Mouse (Mus musculus) CD4-positive helper T cell, adult 2 months (primary cell): ENCODE measurements around the gene Dcn.

ENCODE experiments used
- DNase-seq: peaks from one replicate; pipeline ENCODE4 v3.0.0-alpha.2; 2012; ENCODE audit warnings: low read depth, missing footprints, low spot score

The Dcn gene

GRCm38 (mm10) chr10:97547740-97548139, 68.3 kb downstream of the Dcn start:
- DNase-seq, result no peak

GRCm38 (mm10) chr10:97564957-97565856, 85.8 kb downstream of the Dcn start, which contains the start of gene Lum:
Gene Lum (plus strand): TSS chr10:97565128.
- DNase-seq, result no peak

GRCm38 (mm10) chr10:97567489-97568135, 88.2 kb downstream of the Dcn start:
- DNase-seq, result no peak
